Mouse (Mus musculus) urinary bladder, postnatal 14 days (tissue): ENCODE measurements around the gene Gm49486.
A peak's percentile ranks its signal among the peaks of the same experiment; 100 is the strongest.

Experiments
- DNase-seq: peaks from one replicate; pipeline ENCODE4 v3.0.0; 2021; ENCODE audit warnings: low spot score

Gene Gm49486

DNA sequence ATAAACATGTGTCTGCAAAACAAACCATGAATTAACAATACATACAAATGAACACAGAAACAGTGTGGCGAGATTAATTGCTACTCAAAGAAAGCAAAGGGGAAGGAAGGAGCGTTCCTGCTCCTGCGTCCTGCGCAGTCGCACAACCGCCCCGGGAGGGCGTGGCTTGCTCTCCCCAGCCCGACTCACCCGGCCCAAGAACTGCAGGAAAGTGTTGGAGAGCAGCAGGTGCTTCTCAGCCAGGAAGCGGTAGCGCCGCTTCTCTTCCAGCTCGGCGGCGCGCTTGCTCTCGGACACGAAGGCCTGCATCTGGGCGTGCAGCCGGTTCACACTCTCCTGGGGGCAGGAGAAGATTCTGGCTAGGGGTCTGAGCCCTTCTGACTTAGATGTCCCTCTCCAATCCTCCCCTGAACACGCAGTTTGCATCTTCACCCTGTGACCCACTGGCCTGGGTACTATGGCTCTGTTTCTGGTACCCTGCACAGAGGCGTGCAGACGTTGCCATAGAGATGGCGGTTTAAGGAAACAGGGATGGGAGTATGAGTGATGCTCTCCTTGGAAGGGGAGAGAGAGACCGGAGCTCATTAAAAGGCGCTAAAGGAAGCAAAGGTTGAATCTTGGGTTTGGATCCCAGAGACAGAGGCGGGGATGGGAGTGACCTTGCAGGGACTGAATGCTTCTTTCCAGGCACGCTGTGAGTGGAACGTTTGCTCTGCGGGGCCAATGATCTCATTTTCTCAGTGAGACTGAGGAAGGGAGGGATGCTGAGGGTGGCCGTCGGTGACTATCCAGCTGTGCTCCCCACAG lies 41.3 kb downstream of the Gm49486 start:
- peak; percentile 84 for DNase-seq

DNA sequence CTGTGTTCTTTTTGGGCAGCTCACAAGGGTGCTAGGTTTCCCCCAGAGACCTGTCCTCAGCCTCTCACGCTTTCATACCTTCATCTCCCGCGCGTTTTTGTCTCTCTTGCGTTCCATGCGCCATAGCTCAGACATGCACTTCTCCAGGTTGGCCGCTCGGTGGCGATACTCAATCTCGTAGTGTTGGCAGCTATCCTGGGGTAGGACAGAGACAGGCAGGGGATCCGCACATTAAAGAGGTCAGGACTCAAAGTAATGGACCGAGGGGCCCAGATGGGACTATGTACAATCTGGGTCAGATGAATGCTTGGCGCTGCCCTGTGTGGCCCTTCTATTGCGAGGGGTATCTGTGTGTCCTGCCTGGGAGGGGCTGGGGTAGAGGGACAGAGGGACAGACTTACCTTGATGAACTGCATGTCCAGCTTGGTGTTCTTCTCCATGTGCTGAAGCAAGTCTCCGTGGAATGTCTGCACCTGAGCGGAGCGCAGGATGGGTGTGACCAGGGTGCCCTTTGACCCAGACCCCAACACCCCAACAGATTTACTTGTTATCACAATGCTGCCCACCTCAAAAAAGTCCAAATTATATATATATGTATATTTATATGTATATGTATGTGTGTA lies 42.0 kb downstream of the Gm49486 start:
- DNase-seq, result peak; percentile 47

DNA sequence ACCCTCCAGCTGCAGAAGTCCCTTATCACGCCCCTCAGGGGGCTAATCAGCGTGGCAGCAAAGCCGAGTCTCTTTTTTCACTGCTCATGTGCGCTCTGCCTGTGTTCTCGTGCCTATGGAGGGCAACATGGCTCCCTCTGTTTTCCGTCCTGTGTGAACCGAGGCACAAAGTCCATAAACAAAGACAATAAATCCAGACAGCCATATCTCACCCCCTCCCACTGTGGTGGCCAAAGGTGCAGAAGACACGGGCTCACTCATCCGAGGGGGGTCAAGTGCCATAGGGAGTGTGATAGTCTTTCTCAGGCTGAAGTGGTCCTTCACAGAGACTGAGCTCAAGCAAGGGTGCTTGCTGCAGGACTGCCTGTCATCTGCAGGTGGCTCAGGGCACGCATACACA lies 43.8 kb downstream of the Gm49486 start:
- no peak for DNase-seq

DNA sequence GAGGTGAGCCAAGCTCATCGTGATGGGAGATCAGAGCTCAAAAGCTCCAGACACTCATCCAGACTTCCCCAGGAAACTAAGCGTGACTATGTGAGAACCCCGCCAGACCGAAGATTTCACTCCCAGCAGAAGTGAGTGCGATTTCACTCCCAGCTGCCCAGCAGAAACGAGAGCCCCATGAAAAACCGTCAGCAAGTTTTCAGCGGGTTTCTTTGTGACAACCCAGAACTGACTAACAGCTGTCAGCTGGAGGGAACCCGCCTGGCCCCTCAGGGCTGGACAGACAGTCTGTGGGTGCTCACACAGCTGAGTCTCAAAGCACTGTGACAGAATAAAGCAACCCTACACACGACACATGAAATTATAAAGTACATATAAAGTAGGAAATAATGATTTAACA lies 48.5 kb downstream of the Gm49486 start:
- DNase-seq, result no peak

- DNase-seq, result no peak
These were observed 51.0 kb downstream of the Gm49486 start for GRCm38 (mm10) chr15:79280209-79280608.

DNA sequence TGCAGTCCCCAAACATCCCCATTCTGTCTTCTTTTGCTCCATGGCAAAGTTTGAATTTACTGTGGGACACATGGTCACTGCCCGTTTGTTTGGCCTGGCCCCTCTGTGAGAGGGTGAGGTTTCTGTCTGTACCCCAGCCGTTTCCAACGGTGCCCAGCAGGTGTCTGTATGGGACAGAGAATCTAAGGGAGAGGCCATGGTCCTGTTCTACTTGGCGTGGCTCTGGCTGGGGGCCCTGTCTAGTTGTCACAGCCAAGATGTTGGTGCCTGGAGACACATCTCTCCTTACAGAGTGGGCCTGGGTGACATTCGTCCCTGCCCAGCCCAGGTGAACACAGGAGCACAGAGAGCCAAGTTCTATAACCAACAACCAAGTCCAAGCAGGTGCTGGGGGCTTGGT lies 51.7 kb downstream of the Gm49486 start:
- no peak for DNase-seq

DNA sequence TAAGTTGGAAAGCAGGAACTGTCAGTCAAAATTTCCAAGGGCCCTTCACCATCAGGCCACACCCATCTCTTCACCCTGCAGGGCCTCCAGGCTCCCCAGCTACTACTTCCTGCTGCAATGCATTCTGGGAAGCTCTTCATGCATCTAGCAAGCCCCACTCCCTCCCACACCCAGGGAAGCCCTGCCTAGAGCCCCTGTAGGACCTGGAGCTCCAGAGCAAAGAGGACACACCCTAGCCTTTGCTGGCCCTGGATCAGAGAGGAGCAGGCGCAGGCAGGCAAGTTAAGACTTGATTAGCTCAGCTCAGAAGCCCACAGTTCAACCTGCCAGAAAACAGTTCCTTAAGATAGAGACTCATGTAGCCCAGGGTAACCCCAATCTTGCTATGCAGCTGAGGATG lies 52.2 kb downstream of the Gm49486 start:
- peak; percentile 61 for DNase-seq

DNA sequence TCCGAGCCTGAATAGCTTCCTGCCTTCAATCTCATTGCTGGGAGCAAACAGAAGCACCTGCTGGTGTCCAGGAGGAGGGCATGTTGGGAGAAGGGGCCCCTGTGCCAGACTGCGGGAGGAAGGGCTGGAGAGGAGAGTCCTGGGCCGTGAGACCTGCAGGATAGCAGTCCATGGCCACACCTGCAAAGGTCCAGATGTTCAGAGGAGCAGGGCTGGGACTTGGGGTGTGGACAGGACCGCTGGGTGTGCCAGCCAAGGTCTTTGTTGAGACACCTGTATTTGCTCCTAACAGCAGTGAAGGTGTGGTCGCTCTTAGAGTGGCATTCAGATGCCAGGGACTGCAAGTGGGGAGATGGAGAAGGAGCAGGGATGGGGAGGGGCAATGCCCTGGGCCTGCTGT lies 53.2 kb downstream of the Gm49486 start:
- DNase-seq, result no peak

GRCm38 (mm10) chr15:79283371-79283770 lies 54.2 kb downstream of the Gm49486 start:
- DNase-seq, result no peak

- DNase-seq, result no peak
These were observed 56.2 kb downstream of the Gm49486 start, which contains the start of gene Baiap2l2 for GRCm38 (mm10) chr15:79285399-79285798. TSS of gene Baiap2l2 (minus strand) at chr15:79285537.

GRCm38 (mm10) chr15:79286141-79286540 lies 57.0 kb downstream of the Gm49486 start:
- DNase-seq, result no peak

DNA sequence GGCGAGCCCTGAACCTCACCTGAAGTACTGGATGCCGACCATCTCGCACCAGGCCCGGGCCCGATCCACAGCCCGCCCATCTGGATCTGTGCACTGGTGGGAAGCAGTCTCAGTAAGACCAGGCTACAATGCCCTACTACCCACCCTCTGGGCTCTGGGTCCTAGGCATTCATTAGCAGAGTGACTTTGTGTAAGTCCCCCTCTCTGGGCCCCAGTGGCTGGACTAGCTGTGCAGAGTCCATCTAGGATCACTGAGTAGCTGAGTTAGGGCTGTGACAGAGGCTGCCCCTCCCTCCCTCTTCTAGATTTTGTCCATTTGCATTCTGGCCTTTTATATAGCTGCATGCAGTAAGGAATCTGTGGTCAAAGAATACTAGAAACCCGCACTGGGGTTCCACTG lies 57.9 kb downstream of the Gm49486 start:
- no peak for DNase-seq

DNA sequence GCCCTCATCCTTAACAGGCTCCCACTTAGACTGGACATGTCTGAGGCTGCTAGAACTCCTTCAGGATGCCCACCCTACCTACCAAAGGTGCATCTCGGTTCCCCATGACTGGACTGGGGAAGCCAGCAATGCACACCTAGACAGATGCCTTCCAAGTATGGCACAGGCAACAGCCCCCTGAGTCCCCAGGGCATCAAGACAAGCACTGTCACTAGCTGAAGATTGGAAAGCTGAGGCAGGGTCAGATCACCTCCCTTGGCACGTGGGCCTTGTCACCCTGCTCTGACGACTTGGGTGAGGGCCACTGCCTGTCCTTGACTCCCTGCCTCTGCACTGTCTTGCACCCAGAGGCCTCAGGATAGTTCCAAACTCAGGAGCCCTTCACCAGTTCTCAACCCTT lies 59.2 kb downstream of the Gm49486 start:
- no peak for DNase-seq

DNA sequence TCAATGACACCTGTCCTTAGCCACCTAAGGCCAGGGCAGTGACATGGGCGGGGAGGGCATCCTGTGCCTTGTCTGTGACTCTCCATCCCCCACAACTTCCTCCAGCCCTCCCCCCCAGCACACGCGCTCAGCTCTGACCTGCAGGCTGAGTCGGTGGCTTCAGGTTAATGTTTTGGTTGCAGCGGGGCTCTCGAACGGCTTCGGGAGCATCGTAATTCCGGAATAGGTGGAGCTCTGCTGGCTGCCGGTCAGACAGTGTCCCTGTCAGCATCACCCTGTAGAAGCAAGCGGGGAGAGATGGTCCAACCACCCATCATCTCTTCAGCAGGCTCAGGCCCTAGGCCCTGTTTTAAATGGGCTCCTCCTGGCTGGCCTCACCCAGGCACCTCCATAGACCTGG lies 60.2 kb downstream of the Gm49486 start:
- DNase-seq, result no peak

GRCm38 (mm10) chr15:79290340-79290739 lies 61.1 kb downstream of the Gm49486 start:
- no peak for DNase-seq

DNA sequence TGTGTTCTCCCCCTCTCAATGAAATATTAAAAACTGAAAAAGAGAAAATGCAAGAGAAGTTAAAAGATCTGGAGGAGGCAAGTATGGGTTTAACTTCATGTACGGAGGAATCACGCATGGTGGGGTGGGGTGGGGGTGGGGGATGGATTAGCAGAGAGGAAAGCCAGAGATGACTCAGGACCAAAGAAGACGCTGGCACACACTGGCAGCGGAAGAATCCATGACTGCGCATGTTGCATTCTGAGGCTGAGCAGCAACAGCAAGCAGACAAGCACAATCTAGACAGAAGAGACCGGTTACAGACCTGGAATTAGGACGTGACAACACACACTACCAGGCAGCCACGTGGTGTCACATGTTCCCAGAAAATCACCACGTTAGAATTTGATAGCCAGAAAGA lies 63.6 kb downstream of the Gm49486 start:
- no peak for DNase-seq

DNA sequence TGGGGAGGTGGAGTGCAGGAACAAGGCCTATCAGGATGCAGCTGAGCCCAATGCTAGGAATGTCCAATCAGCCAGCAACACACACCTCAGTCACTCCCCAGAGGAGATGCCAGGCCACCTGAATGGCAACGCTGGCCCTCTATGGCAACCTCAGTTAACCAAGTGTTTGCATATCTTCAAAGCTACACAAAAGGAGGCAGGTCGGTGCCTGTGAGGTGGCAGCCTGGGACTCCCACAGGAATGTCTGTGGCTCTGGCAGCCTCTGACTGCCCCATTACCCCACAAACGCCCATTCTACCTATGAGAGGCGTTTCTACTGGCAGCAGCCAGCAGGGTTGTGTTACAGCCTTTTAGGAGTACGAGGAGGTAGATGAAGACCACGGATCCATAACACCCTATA lies 69.4 kb downstream of the Gm49486 start:
- peak; percentile 57 for DNase-seq

- peak; percentile 69 for DNase-seq
These were observed 70.5 kb downstream of the Gm49486 start for GRCm38 (mm10) chr15:79299563-79300155.

- no peak for DNase-seq
These were observed 74.5 kb downstream of the Gm49486 start for GRCm38 (mm10) chr15:79303725-79304124.

- no peak for DNase-seq
These were observed 75.6 kb downstream of the Gm49486 start for GRCm38 (mm10) chr15:79304832-79305231.

GRCm38 (mm10) chr15:79306043-79306637 lies 76.9 kb downstream of the Gm49486 start:
- DNase-seq, result no peak
